Mouse (Mus musculus) granulocyte monocyte progenitor cell, adult 5-6 weeks (primary cell): Measurements from ENCODE around the gene Zfp358. TPM values are rescaled to one million over a fixed set of nuclear protein-coding genes. Genes with fewer than 3 reads are reported as not detected.

ENCODE experiments used
- ATAC-seq: replicated peaks from 2 replicates; pipeline ENCODE4 v1.8.0; 2016; ENCODE audit warnings: mild to moderate bottlenecking, moderate TSS enrichment, inconsistent platforms; ENCODE audit not compliant: poor library complexity, severe bottlenecking
- total RNA-seq, 2 experiments: library from RNA; stranded (forward) in 1 of 2; stranded (reverse) in 1 of 2; fragments of 200-712, 200-1000 nt in 1 of 2; fragments of >200 nt in 1 of 2; fragmentation: Nextera tagmentation in 1 of 2; gene quantifications; 2 replicates each; pipeline ENCODE4 v1.2.3; 2014 to 2017

The Zfp358 gene
- total RNA-seq, 2 experiments from 2014 or later, result 3.3 to 17.0 TPM

DNA sequence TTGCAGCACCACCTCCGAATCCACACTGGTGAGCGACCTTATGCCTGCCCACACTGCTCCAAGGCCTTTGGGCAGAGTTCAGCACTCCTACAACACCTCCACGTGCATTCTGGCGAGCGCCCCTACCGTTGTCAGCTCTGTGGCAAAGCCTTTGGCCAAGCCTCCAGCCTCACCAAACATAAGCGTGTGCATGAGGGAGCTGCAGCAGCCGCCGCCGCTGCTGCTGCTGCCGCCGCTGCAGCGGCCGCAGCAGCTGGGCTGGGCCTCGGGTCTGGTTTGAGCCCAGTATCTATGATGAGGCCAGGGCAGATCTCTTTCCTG is 3.5 kb downstream of the Zfp358 start:
- ATAC-seq, result no peak

DNA sequence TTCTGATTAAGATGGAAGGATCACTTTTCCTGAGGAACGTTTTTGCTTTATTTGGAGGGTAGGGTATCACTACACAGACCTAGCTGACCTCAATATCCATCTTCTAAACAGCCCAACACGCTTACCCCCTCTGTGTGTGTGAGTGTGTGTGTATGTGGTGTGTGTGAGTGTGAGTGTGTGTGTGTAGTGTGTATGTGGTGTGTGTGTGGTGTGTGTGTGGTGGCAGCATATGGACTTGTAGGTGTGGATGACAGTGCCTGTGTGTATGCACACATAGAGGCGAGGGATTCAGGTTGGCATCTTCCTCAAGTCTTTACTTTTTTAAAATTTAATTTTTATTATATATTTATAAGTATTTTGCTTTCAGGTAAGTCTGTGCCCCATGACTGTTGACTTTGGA is 5.6 kb downstream of the Zfp358 start:
- ATAC-seq, result no peak

DNA sequence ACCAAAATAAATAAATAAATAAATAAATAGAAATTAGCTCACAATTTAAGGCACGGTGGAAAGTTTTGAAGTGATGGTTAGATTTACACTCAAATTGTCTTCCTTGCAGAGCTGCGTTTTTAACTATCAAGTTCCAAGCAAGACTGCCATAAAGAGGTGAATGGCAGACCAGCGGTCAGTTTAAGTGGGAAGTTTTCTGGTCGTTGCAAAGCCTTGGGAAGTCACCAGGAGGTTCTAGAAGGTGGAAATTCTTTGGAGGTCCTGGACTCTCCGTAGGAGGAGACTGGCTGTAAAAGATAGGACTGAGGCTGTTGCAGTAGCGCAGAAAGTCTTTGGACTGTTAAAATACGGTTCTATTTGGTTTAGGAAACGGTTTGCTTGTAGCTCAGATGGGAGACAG is 6.8 kb downstream of the Zfp358 start:
- peak; percentile 8 for ATAC-seq

DNA sequence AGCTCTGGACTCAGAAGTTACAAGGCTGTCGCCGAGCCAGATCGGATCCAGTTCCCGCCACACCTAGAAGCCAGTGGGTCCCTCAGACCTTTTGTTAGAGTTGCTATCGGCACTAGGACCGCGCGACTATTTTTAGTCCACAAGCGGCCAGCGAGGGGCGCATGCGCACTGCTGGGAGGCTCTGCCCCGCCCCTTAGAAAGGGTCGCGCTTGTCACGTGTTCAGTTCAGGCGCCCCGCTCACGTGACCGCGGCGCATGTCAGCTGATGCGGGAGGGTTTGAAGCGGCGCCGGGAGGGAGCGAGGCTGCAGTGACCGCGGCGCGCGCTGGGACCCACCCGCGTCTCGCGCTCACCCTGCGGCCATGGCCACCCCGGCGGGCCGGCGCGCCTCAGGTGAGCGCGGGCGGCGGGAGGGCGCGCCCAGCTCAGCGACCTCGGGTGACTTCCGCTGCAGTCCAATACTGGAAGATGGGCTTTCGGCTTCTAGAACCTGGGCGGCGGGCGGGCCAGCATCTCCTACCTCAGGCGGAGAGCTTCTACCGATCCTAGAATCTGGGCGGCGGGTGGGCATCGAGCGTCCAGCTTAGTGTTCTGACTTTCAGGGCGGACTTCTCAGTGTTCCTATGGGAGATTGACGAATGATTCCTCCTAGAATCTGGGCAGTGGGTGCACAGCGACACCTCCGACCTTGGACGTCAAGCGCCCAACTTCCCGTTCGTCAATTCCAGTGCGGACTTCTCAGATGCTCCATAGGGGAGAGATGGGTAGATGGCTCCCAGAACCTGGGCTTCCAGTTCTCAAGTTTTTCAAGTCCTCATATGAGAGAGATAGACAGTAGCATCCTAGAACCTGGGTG is 7.5 kb downstream of the Zfp358 start, which contains the start of gene Mcoln1:
Mcoln1 (plus strand) TSS at position 223 of the 856 bp plus-strand sequence.
- peak; percentile 88 for ATAC-seq

DNA sequence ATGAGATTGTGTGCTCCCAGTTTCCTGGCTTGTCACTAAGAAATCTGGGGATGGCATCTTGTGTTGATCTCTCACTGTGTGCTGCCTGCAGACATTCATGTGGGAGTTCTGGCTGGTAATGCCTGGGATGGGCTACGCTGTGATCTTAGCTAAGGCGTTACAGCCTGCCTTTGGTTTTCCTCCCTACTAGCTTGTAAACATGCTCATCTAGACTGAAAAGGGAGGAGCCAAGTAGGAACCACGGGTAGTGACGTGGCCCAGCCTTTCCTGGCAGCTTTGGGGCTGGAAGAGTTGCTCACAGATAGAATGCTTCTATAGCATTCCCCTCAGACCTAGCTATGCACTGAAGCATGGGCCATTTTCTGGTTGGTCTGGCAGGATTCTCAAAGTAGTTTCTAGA is 9.3 kb downstream of the Zfp358 start:
- no peak for ATAC-seq

DNA sequence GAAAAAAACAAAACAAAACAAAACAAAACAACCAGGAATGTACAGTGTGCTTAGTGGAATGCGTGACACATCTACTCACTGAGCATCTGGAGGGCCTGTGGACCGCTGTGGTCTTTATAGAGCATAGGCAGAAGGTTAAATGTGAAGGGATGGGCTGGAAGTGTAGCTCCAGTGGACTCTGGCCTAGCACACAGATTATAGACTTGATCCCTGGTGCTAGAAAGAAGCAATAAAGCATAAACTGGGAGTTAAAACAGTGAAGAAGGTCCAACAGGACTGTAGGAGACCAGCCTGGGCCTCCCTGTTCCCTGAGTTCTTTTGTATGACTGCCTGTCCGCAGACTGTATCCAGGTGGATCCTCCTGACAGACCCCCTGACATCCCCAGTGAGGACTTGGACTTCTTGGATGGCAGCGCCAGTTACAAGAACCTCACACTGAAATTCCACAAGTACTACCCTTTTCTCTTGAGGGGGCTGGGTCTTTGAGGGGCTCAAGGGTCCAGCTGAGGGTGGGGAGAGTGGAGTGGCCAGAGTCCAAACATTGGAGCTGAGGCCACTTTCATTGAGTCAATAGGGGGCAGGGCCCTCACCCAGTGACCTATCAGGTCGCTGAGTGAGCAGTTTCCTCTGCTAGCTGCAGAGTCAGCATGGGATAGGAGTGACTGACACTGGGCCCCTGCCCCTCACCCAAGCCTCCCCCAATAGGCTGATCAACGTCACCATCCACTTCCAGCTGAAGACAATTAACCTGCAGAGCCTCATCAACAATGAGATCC is 15.2 kb downstream of the Zfp358 start:
- no peak for ATAC-seq

DNA sequence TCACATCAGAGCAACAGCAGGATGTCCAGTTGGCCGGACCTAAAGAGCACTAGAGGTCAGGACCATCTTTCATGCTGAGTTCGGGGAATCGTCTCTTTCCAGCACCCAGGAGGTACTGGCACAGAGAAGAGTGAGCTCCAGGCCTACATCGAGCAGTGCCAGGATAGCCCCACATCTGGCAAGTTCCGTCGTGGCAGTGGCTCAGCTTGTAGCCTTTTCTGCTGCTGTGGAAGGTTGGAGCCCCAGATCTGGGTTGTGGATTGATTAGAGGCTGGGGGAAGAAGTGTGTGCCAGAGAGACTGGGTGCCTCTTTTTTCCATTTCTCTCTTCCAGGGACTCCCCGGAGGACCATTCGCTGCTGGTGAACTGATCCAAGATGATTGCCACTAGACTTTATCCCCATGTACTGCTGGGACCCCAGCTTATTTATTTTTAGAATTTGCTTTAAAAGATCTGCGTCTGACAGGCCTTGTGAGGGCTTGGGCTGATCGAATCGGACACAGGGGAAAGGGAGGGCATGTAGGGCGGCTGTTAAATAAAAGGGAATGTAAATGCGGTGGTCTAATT is 21.8 kb downstream of the Zfp358 start:
- ATAC-seq, result no peak

DNA sequence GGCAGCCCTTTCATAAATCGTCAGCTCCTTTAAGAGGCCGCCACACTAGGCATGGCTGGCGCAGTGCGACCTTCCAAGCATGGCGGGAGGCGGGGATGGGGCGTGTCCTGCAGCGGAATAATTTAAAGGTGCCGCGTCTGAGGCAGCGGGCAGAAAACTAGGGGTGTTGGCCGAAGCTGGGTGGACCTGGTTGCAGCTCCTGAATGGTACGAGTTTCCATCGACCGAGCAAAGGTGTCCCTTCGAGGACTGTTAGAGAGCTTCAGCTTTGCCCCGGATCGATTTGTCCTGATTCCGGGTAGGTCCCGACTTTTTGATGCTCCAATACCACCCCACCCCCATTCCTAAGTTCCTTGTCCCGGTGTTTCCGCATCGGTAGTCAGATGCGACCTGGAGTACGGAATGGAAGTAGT is 22.3 kb downstream of the Zfp358 start, which contains the start of gene Pnpla6:
Pnpla6 (plus strand) TSS at position 125 of the 412 bp plus-strand sequence.
- ATAC-seq, result peak; percentile 68

DNA sequence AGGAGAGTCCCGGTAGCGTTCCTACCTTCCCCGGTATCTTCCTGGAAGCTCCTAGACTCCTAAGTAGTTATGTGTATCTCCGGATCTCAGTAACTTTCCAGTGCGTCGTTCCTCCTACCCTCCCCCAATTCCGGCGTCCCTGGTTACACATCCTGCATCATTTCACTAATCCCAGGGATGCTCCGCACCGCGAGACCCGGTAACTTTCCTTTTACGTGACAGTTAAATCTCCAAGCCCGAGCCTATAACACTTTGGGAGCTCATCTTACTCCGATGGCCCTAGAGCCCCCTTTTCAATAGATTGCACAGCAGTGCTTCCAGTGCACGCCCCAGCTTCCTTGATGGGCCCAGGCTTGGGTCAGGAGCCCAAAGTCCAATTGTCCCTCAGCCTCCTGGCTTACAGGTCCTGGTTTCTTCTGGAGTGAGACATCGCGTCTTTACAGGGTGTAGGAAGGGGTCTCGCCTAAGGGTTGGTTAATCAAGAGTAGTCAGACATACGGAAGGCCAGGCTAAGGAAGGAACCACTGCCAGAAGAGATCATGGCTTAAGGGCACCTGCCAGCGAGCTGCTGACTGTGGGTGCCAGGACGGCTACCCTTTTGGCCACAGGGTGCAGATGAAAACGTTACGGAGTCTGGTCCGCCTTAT is 23.0 kb downstream of the Zfp358 start:
- peak; percentile 8 for ATAC-seq

DNA sequence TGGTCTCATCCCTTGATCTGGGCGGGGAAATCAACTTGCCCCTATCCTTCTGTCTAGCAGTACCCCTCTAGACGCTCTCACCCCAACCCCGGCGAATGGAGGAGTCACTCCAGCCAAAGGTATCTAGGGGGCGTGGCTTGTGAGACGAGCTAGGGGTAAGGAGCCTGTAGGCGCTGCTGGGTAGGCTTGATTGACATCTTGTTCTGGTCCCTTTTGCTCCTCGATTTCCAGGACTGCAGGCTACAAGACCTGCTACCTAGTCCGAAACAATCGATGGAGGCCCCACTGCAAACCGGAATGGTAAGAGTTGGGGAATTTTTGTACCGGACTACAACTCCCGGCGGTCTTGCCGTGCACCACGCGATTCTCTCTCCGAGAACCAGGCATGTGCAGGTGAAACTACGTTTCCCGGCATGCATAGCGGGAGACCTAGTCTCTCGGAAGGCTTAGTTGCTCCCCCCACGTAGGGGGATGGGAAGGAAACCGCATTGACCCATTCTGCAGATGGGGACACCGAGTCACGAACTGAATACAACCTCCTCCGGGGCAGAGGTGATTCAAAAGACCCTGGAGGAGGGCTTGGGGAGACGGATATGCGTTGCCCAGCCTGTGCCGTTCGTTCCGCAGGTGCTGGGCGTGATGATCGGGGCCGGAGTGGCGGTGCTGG is 23.6 kb downstream of the Zfp358 start:
- peak; percentile 75 for ATAC-seq

DNA sequence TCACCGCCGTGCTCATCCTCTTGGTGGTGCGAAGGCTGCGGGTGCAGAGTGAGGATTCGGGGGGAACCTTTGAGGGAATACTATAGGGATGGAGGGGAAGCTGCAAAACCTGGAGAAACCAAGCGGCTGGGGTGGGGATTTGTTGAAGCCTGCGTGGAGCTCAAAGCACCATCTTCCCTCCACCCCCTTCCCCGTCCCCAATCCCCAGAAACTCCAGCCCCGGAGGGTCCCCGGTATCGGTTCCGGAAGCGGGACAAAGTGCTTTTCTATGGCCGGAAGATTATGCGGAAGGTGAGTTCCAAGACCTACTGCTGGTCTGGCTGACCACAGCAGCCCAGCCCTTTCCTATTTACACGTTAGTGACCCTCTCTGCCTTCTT is 24.2 kb downstream of the Zfp358 start:
- ATAC-seq, result peak; percentile 8

DNA sequence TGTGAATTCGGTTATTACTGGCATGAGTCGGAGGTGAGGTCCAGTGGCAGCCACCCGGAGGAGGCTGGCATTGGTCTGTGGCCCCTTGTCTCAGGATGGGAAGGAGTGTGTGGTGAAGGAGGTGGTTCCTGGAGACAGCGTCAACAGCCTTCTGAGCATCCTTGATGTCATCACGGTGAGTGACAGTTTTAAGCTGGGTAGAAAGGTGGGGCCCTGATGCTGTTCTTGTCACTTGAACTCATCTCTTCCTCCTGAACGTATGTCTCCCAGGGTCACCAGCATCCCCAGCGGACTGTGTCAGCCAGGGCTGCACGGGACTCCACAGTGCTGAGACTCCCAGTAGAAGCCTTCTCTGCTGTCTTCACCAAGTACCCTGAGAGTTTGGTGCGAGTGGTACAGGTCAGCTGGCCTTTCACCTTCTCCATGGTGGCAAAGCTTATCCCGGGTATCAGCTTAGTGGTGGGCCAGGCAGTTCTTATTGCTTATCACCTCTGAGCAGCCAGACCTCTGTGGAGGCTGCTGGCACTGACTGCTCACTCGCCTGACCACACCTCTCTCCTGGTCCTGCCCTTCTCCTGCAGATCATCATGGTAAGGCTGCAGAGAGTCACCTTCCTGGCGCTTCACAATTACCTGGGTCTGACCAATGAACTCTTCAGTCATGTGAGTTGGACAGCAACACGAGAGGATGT is 29.2 kb downstream of the Zfp358 start:
- no peak for ATAC-seq

DNA sequence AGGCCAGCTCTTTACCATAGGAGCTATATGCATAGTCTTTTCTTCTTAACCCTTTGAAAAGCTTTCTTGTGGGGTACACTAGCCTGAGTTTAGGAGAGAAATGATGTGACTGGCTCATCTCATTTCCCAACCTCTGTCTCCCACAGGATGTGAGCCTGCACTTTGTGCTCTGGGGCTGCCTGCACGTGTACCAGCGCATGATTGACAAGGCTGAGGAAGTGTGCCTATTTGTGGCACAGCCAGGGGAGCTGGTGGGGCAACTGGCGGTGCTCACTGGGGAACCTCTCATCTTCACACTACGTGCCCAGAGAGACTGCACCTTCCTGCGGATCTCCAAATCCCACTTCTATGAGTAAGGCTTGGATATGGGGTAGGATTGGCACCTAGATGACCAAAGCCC is 37.9 kb downstream of the Zfp358 start:
- peak; percentile 88 for ATAC-seq

DNA sequence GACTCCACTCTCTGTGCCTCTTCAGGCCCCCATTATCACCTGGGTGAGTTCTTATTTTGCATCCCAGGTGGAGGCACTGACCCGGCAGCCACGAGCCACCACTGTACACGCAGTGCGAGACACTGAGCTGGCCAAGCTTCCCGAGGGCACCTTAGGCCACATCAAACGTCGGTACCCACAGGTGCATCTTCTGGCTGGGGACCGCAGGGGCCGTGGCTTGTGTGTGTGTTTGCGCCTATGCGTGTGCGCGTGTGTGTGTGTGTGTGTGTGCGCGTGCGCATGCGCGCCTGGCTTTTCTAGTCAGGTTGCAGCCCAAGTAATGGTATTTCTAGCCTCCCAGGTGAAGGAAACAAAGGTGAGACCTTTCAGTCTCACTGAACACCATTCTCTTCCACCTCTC is 39.0 kb downstream of the Zfp358 start:
- ATAC-seq, result no peak

DNA sequence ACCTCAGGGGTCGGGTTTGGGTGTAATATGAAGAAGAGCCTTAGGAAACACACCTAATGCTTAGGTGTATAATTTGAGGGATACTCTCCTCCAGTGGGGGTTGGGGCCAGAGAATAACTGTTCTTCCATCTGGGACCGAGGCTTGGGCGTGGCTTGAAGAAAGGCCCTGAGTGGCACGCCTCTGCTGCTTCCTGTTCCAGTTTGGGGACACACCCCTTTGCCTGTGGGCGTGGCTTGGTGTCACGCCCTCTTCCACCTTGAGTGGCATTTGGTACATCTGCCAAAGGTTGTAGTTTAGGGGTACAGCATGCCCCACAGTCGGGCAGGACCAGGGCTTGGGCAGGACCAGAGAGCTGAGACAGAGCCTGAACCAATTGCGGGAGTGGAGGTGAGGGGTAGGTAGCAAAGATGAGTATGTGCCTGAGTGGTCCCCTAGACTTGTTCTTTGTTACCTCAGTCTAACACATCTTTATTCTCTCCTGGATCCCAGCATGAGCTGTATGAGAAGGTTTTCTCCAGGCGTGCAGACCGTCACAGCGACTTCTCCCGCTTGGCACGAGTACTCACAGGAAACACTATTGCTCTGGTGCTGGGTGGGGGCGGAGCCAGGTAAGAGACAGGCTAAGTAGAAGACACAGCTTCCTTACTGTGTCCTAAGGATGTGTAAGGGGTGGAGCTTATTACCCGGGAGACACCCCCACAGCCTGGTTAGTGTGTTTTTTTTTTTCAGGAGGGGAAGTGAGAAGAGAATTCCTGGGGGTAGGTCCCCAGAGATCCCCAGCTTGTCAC is 43.3 kb downstream of the Zfp358 start:
- peak; percentile 62 for ATAC-seq

DNA sequence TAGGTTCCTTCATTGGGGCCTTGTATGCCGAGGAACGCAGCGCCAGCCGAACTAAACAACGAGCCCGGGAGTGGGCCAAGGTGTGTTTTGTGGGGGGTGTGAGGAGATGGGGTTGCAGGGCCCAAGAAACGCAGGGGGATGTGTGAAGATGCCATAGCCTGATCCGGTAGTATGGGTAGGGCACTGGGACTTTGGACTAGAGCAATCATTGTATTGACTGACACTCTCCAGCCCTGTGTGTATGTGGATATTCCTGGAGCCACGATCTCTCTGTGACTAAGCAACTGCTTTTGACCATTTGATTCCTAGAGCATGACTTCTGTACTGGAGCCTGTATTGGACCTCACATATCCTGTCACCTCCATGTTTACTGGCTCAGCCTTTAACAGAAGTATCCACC is 44.0 kb downstream of the Zfp358 start:
- no peak for ATAC-seq

DNA sequence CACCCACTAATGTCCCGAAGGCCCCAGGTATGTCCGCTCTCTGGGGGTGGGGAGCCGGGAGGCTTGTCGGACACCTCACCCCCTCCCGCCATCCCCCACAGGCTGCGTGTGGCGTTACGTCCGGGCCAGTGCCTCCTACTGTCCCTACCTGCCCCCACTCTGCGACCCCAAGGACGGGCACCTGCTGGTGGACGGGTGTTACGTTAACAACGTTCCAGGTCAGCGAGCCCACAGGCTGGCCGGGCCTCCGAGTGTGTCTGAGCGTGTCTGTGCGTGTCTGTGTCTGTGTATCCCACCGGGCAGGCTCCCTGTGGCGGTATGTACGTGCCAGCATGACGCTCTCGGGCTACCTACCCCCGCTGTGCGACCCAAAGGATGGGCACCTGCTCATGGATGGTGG is 44.7 kb downstream of the Zfp358 start:
- ATAC-seq, result no peak

DNA sequence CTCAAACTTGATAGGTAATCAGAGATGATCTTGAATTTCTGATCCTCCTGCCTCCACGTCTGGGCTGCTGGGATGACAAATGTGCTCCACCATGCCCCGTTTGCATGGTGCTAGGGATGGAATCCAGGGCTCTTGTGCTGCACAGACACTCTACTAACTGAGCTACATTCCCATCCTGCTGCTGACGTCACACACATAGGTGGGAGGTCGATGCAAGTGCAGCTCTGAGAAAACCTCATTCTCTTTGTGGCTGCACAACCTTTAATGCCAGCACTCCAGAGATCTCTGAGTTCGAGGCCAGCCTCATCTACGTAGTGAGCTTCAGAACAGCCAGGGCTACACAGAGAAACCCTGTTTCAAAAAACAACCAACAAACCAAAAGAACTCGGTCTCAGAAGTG is 46.2 kb downstream of the Zfp358 start:
- ATAC-seq, result no peak

DNA sequence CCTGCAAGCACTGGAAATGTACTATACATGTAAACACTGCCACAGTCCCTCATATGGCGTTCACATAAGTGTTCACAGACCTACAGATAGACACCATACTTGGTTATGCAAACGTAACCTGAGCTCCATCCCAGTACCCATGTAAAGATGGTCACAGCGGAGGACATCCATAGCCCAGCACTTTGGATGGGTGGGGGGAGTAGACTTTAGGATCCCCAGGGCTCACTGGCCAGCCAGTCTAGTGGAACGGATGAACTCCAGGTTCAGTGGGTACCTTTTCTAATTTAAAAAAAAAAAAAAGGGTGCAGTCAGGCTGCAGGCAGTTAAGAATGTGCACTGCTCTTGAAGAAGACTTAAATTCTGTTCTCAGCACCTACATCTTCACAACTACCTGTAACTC is 47.1 kb downstream of the Zfp358 start:
- ATAC-seq, result no peak
